Mouse (Mus musculus): ENCODE measurements at regions not wholly inside any gene's neighbourhood (a gene's known extent, or its start where the extent isn't known, plus 50 kb on each side); places are given as distances from the start of the nearest gene placed in this dataset.

DNA sequence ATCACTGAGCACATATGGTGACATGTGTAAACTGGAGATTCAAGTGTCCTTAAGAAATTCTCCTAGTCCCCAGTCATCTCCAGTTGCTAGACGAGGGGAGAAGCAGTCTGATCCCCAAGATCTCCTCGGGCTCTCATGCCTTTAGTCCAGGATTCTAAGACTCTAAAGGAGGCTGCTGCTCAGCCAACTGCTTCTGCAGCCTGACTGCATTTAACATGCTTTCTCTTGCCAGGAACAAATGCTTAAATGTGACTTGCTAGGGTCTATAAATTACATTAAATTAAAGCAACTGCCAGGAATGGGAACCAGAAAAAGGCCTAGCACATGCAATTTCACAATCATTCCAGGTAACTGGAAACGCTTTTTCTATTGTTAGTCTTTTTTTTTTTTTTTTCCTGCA, 599.8 kb upstream of the Gcfc2 start:
- no peak for DNase-seq (ENCODE audit: low read depth)

DNA sequence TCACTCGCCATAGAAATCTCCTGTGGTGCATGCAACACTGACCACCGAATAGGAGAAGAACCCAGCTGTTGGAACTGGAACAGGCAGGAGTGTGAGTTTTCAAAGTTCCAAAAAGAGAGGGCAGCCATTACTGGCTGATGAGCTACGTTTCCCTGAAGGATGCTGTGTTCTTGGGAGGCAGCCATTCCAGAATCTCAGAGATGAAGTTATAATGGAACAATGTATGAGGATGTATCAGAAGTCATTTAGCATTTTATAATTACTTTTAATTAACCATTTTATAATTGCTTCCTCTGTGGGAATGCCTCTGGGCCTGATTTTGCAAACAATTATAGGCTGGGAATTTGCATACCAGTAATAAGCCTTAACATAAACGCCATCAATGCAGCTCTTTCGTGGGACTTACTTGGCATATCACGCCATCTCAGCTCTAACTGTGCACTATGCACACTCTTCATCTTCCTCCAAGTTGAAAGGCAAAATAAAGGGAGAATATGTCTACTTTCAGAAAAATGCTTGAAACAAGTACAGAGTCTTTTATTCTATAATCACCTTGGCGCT, 559.4 kb upstream of the Gcfc2 start:
- no peak for DNase-seq (ENCODE audit: low read depth)

GRCm38 (mm10) chr6:81388484-81388883, 535.0 kb upstream of the Gcfc2 start:
- DNase-seq (ENCODE audit: low read depth): no peak

- DNase-seq (ENCODE audit: low read depth): no peak
Observed at GRCm38 (mm10) chr6:81403122-81403521, 520.3 kb upstream of the Gcfc2 start.

DNA sequence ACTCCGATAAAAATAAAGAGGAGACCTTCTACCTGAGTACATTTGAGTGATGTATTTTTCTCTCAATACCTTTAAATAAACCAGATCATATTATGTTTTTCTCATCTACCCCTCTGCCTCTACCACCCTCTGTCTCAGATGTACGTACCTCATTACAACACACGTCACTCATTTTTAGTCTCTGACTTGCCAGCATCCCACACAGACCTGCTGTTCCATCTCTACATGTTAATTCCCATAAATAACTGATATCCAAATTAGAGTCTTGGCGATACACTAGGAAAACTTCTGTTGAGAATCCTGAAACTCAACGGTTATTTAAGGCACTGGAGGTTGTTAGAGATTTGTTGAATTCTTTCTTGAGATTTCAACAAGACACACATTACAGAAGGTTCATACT, 509.9 kb upstream of the Gcfc2 start:
- no peak for DNase-seq (ENCODE audit: low read depth)

DNA sequence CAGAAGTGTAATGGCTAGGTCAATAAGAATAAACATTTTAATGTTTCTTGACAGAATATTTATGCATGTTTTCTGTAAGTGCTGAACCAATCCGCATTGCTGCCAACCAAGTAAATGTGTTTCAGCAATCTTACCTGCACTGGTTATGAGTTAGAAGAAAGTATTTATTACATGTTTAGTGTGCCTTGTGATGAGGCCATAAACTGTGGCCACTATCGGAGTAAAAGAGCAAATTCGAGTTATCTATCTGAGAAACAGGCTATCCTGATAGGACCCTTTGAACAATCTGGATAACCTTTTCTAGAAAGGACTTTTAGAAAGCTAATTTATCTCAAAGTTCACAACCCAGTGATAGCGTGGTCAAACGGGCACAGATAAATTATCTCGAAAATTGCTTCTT, 488.7 kb upstream of the Gcfc2 start:
- DNase-seq (ENCODE audit: low read depth): no peak

- no peak for DNase-seq (ENCODE audit: low read depth)
Observed at GRCm38 (mm10) chr6:81438951-81439722, 484.3 kb upstream of the Gcfc2 start.

DNA sequence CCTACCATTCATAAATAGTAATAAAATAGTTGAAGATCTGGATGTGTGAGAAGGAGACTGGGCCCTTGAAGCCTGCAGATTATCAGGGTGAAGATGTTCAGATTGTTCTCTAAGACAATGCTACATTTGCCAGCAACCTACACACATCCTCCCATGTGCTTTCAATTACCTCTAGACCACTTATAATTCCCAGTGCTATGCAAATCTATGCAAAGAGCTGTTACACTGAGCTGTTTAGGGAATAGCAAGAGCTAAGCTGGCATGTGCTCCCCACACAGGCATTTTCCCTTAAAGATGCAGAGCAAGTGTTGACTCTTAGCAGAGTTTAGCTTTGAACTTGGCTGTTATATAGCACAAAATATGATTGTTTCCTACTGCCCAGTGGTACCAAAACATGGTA, 482.1 kb upstream of the Gcfc2 start:
- no peak for DNase-seq (ENCODE audit: low read depth)

- no peak for DNase-seq (ENCODE audit: low read depth)
Observed at GRCm38 (mm10) chr6:81446019-81446800, 477.3 kb upstream of the Gcfc2 start.

- DNase-seq (ENCODE audit: low read depth): no peak
Observed at GRCm38 (mm10) chr6:81447701-81448100, 475.8 kb upstream of the Gcfc2 start.

- no peak for DNase-seq (ENCODE audit: low read depth)
Observed at GRCm38 (mm10) chr6:81448366-81448765, 475.1 kb upstream of the Gcfc2 start.

DNA sequence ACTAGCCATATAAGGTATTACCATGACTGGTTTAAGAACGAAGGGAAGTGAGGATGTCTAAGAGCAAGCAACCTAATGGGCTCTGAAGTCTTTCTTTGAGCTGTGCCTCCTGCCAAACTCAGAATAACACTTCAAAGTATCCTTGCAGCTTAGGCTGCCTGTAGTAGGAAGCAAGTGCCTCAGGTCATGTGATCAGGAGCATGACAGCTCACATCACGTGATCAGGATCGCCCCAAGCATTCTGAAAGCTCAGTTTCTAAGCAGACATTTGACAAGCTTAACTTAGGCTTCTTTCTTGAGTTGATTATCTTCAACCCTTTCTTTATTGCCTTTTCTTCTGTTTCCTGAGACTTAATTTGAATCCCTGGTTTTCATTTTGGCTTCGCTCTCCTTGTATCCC, 462.4 kb upstream of the Gcfc2 start:
- no peak for DNase-seq (ENCODE audit: low read depth)

GRCm38 (mm10) chr6:81464442-81464841, 459.0 kb upstream of the Gcfc2 start:
- DNase-seq (ENCODE audit: low read depth): no peak

DNA sequence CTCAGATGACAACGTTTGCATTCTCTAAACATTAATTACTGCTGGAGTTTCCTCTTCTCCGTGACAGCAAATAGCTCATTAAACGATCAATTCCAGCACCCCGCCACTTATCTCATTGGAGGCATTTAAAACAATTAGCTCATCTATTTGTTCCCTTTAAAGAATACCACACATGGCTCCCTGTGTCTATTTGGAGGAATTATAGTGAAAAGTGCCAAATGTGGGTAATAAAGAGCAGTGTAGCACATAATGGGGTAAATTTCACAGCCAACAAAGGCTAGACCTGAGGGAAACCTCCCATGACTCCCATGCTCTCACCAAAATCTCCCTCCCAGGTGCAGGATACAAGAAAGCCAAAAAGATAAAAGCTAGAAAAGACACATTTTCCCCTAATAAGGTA, 456.9 kb upstream of the Gcfc2 start:
- DNase-seq (ENCODE audit: low read depth): no peak

GRCm38 (mm10) chr6:81471340-81471955, 452.0 kb upstream of the Gcfc2 start:
- no peak for DNase-seq (ENCODE audit: low read depth)

- no peak for DNase-seq (ENCODE audit: low read depth)
Observed at GRCm38 (mm10) chr6:81472506-81472905, 451.0 kb upstream of the Gcfc2 start.

DNA sequence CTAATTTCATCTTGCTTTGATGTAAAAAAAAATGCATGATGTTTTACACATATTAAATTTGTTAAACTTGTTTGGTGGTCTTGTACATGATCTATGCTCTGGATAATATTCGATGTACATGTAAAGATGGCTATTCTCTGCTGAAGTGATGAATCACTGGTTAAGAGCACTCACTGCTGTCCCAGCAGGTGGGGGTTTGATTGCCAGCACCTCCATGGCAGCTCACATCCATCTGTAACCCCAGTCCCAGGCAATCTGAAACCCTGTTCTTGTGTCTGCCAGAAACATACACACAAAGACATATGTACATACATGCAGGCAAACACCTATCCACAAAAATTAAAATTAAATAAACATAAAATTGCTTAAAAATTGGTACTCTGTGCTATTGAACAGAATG, 448.7 kb upstream of the Gcfc2 start:
- no peak for DNase-seq (ENCODE audit: low read depth)

DNA sequence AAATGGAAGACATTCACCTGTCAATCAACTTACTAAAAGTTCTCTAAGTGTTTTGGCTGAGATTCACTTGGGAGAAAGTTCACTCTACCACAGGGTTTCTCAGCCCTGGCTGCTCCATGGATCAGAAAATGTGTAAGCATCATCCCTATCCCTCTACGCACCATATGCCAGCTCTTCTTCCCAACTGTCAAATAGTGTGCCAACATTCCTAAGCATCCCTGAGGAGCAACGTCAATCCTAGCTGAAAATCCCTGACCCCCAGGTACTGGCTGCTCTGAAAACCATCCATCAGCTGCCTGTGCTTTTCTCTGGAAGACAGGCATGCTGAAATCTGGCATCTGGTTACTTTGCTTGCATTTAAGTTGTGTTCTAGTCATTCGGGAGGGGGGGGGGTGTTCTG, 436.5 kb upstream of the Gcfc2 start:
- DNase-seq (ENCODE audit: low read depth): no peak

- DNase-seq (ENCODE audit: low read depth): no peak
Observed at GRCm38 (mm10) chr6:81496239-81496638, 427.2 kb upstream of the Gcfc2 start.

GRCm38 (mm10) chr6:81517185-81517584, 406.3 kb upstream of the Gcfc2 start:
- no peak for DNase-seq (ENCODE audit: low read depth)

GRCm38 (mm10) chr6:81562260-81562659, 361.2 kb upstream of the Gcfc2 start:
- no peak for DNase-seq (ENCODE audit: low read depth)

GRCm38 (mm10) chr6:81563192-81563591, 360.3 kb upstream of the Gcfc2 start:
- DNase-seq (ENCODE audit: low read depth): no peak

- DNase-seq (ENCODE audit: low read depth): no peak
Observed at GRCm38 (mm10) chr6:81564295-81564694, 359.2 kb upstream of the Gcfc2 start.
